Mouse (Mus musculus) Muller cell, postnatal 12 days (primary cell): Measurements from ENCODE around the gene Fgf18.

Experiments
- DNase-seq: peaks from one replicate; pipeline ENCODE4 v3.0.0-alpha.2; 2015; ENCODE audit errors: inconsistent ontology term

Fgf18 gene

DNA sequence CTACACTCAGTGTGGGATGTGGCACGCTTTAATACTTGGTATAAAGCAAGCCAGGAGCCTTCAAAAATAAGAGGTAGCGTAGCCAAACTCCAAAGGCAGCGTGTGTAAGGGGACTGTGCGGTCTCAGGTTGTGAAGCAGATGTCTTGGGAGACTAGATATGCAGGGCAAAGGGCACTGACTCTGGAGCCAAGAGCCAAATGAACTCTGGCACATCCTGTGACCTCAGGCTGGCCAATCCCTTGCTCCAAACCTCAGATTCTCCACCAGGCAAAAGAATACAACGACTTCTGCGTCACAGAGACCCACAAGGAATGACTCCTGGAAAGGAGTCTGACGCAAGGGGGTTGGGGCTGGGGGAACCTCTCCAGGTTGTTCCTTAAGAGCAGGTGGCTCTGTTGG lies 28.1 kb downstream of the Fgf18 start:
- DNase-seq, result no peak

DNA sequence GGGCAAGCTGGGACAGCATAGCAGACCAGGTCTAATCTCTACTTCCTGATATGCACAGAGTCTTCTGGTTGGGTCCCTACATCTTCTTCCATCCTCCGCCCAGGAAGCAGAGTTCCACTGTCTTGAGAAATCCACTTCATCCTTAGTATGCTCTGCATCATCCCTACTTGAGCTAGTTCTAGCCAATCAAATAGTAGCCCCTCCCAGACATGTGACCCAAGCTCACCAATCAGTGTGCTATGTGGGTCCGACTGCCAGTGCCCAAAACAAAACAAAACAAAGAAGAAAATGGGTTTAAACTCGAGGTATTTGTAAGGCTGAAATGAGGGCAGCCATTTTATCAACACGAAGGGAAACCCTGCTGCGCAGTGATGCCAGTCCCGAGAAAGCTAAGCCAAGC lies 28.7 kb downstream of the Fgf18 start:
- no peak for DNase-seq

DNA sequence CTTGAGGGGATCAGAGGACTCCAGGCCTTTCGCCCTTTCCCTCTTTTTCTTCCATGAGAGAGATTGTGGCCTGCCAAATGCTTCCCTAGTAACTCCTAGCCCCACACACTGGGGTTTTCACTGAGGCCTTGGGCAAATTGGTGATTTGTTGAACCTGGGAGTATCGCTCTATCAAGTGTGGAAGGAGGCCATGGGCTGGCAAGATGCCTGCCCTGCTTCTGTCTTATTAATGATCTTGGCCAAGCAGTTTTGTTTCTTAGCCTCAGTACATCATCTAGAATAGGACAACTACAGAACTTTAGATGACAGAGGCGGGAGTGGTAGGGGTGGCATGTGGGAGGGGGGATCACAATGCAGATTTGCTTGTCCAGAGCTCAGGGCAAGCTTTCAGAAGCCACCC lies 31.4 kb downstream of the Fgf18 start:
- no peak for DNase-seq

DNA sequence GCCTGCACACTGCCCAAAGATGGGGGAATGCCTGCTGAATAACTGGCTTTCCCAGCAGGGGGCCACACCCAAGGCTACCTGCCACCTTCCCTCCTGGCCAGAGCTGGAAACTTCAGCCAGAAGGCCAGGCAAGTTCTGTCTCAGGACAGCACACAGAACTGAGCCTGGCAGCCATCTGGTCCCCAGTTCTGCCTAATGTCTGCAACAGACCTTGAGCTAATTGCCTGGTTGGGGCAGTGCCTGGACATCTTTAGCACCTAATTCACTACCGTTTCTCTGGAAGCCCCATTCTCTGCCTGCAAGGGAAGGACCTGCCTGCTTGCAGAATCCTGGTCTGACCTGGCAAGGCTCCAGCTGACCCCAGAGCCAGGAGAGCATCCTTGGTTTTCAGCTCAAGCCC lies 34.8 kb downstream of the Fgf18 start:
- DNase-seq, result no peak

DNA sequence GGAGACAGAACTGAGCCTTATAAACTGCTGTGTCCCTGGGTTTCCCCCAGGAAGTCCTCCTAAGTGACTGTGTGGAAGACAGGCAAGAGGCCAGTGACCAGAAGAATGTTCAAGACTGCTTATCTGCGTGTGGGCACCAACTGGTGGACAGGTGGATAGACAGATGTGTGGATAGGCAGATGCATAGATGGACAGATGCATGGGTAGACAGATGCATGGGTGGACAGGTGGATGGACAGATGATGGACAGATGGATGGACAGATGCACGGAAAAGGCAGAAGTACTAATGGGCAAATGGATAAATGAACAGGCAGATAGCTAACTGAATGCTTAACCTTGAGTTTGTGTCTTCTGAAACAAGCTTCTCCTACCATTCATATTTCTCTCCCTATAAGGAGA lies 37.1 kb downstream of the Fgf18 start:
- no peak for DNase-seq

DNA sequence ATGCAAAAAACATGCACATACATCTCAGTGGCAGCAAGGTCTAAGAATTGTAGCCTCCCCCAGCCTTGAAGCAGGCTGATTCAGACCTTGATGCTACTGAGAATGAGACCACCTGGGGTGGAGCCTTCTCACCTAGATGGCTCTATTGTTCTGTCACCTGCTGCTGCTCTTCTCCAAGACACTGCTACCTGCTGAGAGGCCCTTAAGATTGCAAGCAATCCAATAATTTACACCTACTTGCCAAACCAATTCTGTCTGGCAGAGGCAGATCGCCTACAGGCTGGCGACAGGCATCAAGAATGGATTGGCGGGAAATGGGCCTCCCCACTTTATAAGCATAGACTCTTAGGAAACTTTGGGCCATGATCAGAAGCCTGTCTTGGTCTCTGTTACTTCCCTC lies 39.7 kb downstream of the Fgf18 start:
- no peak for DNase-seq

DNA sequence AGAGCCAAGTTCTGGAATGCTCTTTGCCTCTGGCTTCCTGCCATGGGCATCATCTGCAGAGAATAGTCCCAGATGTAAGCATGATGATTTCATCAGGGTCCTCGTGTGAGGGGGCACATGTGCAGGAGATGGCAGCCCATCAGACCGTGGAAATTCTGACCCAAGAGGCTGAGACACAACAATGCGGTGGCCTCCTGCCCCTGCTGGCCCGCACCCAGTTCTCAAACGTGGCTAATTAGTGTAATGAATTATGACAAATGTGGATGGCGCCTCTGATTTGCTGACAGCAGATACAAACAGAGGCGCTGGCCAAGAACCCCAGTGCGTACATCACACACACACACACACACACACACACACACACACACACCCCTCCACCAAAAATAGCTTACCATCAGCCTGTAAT lies 42.3 kb downstream of the Fgf18 start:
- DNase-seq, result peak; percentile 92

DNA sequence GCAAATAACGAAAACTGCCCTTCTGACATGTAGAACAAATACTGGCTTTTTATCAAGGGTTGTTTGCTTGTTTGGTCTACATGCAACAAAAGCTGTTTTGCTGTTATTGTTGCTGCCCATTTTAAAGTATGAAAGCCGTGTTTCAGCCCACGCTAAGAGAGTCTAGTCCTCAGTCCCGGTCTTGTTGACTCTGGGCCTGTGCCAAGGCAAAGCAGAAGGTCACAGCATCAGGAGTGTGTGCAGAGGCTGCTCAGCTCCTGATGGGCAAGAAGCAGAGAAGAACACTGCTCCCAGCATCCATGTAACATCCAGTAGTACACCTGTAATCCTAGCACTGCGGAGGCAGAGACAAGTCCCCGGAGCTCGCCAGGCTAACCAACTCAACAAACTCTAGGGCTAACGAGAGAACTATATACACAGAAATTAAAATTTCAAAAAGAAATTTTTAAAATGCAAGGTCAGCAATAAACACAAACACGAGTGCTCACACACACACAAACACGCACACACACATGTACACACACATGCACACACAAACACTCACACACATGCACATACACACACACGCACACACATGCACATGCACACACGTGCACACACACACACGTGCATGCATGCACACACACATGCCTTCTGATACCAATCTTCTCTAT lies 43.8 kb downstream of the Fgf18 start:
- no peak for DNase-seq

DNA sequence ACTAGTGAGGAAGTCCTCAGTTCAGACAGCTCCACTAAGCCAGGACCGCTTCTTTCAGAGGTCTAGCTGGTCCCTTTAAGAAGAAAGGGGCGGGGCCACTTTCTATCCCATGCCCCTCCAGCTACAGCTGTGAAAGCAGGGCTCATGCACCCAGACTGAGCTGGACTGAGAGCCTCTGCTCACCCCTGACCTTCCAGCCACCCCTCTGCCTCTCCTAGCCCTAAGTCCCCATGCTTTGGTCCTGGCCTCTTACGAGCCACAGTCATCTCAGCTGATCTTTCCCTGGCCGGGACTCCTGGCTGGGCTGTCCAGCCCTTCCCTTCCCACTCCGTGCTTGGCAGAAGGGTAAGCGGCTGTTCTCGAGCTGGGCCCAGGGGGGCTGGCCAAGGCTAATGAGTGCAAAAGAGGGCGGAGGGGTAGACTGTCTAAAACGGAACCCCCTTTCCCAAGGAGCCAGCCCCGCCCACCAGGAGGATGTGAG lies 47.1 kb downstream of the Fgf18 start:
- DNase-seq, result no peak

DNA sequence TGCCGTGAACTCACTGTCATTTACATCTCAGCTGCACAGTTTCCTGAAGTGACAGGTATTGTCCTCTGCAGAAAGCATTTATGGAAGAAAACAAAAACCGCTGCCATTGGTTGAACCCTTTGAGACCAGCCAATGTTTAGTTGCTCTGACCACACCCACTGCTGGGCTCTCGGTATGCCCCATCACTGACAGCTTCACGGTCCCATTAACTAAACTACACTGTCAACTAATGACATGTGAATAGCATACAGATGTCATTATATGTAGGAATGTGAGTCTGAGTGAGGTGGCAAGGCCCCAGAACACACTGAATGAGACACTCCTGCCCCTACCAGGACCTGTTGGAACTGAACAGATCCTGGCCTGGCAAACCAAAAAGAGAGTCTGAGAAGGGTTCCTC lies 47.8 kb downstream of the Fgf18 start:
- no peak for DNase-seq

DNA sequence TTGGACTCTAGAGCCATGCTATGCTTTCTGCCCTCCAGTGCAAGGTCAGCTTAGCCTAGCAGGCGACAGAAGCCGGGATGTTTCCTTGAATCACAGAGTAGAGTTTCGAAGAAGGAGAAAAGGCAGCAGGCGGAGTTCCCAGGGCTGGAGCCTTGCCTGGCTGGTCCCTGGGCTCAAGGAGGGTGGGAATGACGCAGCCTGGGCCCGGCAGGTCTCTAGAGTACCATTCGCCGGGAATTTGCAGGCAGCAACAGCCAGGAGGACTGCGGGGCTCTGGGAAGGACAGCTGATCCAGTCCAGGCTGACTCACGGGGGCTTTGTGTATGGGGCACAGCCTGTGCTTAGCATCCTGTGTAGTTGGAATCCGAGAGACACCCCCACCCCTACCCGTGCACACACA lies 48.8 kb downstream of the Fgf18 start:
- DNase-seq, result no peak

DNA sequence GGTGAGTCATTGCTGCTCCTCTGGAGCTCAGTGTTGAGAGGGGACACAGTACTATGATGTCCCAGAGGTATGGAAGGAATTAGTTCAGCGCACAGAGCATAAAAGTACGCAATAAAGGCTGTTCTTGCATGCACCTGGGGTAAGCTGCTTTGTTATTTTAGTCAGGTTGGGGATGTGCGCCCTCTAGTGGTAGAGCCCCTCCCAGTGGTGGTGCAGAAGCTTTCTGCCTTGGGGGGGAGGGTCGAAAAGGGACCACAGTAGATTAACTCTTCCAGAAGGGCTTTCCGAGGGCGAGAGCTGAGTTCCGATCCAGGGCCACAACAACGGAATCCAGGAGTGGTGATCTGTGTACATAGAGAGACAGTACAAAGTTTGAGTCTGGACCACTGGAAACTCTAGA lies 49.3 kb downstream of the Fgf18 start:
- no peak for DNase-seq

DNA sequence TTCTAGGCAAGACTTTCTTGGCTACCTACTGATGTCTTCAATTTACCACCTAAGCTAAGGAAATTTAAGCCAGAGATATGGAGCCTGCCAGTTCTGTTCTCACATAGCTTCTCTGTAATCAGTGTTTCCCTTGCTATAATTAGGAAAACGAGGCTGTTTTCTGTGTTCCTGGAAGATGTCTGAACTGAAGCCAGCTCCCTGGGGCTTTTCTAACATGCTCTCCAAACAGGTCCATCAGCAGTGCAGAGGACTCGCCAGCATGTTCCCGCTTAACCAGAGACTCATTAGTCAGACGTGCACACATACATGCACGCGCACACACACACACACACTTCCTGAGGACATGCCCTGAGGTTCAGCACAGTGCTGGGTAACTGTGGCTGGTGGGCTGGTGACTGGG lies 57.3 kb downstream of the Fgf18 start:
- no peak for DNase-seq

DNA sequence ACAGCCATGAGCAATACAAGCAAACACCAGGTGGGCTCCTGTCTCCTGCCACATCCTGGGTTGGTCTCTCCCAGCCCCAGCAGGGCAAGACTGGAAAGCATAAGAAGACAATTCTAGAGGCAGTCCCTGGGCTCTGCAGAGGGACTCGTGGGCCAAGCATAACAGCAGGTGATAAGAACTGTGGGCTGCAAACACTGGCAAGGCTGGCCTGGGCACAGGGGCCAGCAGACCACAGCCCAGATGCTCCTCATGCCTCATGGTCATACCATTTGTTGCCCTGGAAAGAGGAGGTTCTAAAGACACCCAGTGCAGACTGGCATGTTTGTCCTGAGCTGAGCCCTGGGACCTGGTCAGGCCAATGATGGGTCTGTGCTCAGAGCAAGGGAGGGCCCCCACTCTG lies 59.0 kb downstream of the Fgf18 start:
- DNase-seq, result no peak

DNA sequence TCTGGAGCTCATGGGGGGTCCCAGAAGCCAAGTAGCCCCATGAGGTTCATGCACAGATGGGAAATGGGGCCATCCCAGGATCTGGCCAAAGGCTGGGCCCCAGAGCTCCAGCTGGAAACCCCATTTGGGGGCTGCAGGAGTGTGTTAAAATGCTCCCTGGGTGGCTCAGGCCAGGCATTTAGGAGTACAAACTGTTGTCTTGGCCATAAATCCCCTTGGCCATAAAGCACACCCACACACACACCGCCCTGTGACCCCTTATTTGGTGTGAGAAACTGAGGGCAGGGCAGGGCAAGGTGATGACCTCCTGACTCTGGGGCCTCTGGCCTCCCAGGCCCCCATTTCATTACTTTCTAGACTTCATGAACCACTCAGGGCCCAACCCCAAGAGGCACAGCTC lies 61.2 kb downstream of the Fgf18 start:
- no peak for DNase-seq

DNA sequence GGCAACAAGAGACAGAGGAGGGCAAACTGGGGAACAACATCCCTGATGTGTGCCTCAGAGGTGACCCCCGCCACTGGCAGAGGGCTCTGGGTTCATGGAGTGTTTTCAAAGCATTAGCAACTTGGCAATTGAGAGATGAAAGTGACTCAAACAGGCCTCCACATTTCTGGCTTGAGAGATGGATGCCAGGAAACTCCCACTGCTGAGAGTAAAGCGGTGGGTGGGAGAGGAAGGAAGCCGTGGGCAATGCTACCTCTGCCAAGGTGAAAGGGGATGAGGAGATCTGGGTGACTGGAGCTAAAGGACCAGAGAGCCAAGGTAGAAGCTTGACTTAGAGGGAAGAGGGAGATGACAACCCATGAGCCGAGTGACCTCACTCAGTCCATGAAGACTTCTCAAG lies 61.7 kb downstream of the Fgf18 start:
- DNase-seq, result no peak

DNA sequence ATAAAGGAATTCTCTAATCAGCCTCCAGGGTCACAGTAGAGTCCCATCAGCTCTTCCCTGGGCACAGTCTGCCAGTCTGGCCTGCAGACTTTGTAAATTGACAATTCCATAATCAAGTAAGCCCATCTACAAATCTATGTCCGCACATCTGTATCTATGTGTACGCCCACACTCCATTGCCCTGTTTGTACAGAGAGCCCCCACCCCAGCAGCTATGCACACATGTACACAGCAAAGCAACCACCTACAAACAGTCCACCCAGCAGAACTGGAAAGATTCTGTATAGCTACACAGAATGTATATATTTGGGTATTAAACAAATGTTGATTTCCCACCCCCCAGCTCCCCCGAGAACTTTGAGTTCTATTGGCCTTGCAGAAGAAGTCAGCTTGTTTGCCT lies 62.1 kb downstream of the Fgf18 start:
- DNase-seq, result no peak

DNA sequence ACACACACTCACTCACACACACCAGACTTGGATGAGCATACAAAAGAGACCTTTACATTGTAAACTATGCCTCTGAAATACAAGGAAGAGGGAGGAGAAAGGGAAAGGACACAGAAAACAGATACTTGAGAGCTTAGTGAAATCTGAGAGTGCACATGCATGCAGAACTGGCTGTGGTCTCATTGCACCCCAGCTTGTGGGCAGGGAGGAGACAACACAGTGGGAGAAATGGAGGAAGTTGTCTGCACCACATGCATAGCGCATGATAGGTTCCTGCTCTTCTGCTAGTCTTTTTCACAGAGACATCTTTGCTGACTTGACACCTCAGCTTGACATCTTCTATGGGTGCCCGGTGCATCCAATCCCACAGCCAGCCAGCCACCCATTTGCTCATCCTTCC lies 63.2 kb downstream of the Fgf18 start:
- no peak for DNase-seq

DNA sequence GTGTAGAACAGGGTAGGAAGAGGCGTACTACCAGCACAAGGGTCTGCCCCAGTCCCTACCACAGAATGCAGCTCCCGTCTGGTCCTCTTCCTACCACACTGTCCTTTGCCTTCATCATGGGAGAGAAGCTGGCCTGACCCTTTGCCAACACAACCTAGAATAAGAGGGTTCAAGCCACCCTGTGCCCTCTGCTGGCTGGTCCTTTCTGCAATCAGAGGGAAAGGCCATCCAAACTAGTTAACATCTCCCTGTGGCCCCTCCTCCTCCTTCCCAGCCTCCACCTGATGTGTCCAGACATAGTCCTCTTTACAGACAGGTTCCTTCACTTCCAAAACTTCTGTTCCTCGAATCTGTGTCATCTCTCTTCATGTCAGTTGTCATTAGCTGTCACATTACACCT lies 66.0 kb downstream of the Fgf18 start:
- DNase-seq, result no peak

DNA sequence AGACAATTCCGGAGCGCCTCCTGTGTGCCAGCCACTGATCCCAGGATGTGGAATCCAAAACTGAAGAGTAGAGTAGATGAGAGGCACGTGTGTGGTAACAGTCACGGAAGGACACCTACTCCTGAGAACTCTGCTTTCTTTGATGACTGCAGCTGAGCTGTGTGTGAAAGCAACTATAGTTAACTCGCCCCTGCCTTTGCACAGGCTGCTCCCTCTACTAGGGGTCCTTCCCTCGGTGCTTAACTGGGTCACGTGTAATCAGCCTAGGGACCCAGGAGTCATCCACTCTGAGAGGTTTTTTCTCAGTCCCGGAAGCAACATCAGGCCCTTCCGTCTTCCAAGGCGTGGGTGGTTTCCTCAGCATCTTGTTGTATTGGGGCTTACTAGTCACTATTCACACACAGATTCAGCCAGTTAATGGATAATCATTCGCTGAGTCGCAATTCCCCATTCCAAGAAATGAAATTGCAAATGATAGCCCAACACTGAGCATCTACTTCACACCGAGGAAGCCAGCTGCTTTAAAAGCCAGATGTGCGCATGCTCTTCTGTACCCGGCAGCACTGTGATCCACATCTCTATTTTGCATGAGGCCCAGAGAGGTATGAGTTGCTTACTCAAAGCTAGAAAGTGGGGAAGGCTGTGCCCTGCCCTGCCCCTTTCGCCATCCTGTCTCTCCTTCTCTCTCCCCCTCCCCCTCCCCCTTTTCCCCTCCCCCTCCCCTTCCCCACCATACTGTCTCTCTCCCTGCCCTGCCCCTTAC lies 67.0 kb downstream of the Fgf18 start:
- DNase-seq, result no peak

DNA sequence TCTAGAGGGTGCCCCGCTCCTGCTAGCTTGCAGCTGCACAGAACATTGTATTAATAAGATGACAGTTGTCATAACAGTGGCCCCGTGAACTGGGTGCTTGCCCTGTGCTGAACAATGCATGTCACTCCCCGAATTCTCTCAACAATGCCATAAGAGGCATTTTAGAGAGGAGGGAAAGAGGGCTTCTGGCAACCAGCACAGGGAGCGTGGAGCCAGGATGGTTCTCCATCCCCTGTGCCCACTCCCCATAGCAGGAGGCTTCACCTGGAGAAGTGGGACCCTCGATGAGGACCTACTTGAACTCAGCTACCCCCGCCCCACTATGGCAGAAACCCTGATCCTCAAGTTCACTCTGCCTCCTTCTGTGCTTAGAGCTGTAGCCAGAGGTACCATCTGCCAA lies 67.8 kb downstream of the Fgf18 start:
- DNase-seq, result no peak

DNA sequence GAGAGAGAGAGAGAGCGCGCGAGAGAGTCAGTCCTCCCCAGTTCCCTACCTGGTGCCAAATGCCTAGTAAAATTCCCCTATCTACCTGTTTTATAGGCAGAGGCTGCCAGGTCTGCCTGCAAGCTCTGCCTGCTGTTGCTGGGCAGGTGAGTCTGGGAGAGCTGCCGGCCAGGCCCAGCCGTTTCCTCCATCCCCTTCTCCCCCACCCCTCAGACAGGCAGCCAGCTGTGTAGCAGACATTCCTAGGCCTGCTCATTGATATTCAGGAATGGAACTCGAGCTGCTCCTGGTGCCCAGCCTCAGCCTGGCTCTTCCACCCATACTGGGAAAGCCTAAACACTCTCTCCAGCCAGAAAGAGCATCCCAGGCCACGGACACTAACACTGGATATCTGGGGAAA lies 69.2 kb downstream of the Fgf18 start:
- no peak for DNase-seq

DNA sequence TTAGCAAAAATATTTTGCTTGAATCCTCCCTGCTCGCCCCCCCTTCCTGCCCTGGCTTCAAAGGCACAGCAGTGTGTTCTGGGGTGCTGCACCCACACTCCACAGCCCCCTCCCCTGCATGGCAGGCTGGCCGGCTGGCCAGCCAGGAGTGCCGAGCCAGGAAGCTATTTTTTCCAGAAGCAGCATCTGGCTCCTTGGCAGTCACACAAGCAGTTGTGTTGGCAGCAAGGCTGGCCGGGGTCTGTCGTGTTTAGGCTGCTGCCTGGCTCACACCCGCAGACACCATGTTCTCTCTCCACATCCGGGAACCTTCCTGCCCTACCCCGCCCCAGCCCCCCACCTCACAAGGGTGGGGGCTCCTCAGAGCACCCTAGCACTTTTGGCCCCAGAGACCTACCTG lies 71.9 kb downstream of the Fgf18 start:
- no peak for DNase-seq

DNA sequence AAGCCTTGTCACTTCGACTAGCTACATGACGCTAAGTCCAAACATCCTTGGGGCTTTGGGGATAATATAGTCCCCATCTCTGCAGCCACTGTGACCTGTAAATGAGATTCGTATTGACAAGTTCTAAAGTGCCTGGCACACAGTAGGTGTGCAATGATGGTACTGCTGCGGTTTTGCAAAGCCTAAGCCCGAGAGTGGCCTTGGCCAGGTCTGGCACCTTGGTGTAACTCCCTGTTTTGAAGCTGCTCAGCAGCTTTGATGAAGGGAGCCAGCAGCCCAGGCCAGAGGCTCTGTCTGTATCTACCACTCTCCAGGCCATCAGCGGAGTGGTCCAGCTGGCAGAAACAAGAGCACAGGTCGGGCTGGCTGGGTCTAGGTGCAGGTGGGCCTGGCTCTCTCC lies 72.7 kb downstream of the Fgf18 start:
- no peak for DNase-seq
